Mouse (Mus musculus): Measurements from ENCODE around the gene Klhl33.

GRCm38 (mm10) chr14:50868656-50869055 is 28.7 kb downstream of the Klhl33 start:
- TF ChIP-seq CTCF (IDR thresholded peaks at IDR 0.05; ENCODE audit: control insufficient read depth, insufficient read depth, low read length) (no peak), POLR2A (IDR thresholded peaks at IDR 0.05; ENCODE audit: borderline replicate concordance, control insufficient read depth, low read depth, low read length) (no peak)
